Mouse (Mus musculus) kidney, postnatal 36 days (tissue): ENCODE data around the gene Lingo1.
A peak's percentile ranks its signal among the peaks of the same experiment; 100 is the strongest.

ENCODE experiments used
- DNase-seq, 2 experiments: peaks; one replicate each; pipeline ENCODE4 v3.0.0; 2021 to 2022; ENCODE audit warnings: mixed read lengths in 2 of 2

Lingo1 gene

GRCm38 (mm10) chr9:56630945-56631344 is 165.3 kb downstream of the Lingo1 start:
- DNase-seq: no peak

DNA sequence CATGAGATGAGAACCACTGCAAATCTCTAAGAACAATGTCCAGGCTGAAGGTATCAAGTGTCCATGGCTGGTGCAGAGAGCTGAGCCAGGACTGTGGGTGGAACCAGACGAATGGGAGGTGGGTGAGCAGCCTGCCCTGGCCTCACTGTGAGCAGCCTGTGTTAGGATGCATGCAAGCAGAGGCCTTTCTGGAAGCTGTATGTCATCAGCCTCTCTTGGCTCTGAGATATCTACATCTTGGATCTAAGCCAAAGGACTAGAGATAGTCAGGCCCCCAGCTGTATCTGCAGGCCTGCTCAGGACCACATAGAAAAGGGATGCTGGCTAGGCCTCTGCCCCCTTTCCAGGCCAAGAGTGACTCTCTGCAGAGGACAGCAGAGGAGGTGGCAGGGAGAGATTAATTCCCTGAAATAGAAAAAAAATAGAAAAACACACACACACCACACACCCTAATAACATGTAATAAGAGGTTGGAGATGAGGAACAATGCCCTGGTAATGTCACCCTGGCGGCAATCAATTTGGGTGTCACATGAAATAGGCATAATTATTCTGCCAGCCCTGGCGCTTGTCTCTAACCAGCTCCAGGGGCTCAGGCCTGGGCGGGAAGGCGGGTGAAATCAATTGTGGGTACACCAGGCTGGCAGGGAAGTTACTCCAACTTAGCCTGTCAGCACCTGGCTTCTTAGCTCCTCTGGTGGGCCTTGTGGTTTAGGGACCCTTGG is 166.4 kb downstream of the Lingo1 start:
- no peak for DNase-seq

DNA sequence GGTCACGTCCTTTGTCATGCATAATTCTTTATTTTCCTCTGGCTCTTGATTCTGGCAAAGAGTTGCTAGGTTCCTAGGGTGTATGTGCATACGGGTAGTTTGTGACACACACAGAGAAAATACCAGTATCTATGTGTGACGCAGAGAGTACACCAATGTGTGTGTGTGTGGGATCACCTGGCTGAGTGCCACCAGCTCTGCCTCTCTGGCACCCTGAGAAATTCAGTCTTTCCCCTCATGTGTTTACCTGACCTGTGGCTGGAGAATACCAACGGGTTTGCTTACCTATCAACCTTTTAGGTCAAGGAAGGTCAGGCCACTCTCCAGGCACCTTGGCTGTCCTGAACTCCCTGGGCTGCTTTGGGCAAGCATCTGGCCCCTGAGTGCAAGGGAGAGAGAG is 169.0 kb downstream of the Lingo1 start:
- DNase-seq: no peak

DNA sequence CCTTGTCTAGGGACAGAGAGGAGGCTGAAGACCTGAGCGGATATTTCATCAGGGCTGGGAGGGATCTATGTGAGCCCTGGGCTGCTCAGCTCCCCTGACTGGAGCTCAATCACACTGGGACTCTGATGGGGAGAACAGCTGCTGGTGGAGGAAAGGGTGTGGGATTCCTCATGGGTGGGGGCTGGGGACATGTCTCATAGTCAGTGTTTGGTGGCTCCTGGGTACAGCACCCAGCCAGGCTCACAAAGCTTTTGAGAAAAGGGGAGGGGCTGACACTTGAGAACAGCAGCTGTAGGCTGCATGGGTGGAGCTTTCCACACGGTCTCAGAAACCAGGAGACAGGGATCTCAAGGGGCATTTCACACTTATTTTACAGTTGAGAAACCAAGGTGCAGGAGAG is 171.3 kb downstream of the Lingo1 start:
- DNase-seq: no peak

- no peak for DNase-seq
Measured at GRCm38 (mm10) chr9:56623361-56623760, 172.9 kb downstream of the Lingo1 start.

GRCm38 (mm10) chr9:56622761-56623160 is 173.5 kb downstream of the Lingo1 start:
- no peak for DNase-seq

- DNase-seq: no peak
Measured at GRCm38 (mm10) chr9:56620512-56621371, 175.5 kb downstream of the Lingo1 start.

DNA sequence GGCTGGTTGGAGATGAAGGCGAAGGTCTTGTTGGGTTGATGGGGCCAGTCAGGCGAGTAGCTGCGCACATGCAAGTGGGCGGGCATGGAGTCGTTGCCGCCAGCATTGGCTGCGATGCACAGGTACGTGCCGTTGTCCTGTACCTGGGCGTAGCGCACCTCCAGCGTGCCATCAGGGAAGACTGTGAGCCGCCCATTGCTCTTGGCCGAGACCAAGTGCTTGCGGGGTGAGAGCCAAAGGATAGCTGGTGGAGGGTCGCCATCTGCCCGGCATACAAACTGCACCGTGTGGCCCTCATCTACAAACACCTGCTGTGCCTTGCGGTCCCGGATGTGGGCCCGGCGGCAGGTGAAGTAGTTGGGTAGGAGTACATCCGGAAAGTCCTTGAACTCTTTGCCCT is 176.6 kb downstream of the Lingo1 start:
- no peak for DNase-seq

- no peak for DNase-seq
Measured at GRCm38 (mm10) chr9:56618660-56619059, 177.6 kb downstream of the Lingo1 start.

- DNase-seq: no peak
Measured at GRCm38 (mm10) chr9:56616061-56616460, 180.2 kb downstream of the Lingo1 start.

DNA sequence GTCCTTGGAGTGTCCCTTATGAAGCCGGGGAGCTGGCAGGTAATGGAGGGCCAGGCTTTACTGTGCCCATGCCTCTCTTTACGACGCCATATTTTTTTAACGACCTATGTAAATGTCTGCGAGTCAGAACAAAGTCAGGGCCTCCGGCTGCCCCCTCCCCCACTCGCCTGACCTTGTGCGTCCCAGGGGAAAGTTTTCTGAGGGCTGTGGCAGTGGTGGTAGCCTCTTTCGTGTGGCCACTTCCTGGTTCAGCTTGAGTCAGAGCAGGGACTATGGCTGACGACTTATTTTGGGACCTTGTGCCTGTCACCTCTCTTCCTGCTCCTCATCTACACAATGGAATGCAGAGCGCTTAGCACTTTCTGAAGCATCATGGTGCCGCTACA is 183.5 kb downstream of the Lingo1 start:
- no peak for DNase-seq

DNA sequence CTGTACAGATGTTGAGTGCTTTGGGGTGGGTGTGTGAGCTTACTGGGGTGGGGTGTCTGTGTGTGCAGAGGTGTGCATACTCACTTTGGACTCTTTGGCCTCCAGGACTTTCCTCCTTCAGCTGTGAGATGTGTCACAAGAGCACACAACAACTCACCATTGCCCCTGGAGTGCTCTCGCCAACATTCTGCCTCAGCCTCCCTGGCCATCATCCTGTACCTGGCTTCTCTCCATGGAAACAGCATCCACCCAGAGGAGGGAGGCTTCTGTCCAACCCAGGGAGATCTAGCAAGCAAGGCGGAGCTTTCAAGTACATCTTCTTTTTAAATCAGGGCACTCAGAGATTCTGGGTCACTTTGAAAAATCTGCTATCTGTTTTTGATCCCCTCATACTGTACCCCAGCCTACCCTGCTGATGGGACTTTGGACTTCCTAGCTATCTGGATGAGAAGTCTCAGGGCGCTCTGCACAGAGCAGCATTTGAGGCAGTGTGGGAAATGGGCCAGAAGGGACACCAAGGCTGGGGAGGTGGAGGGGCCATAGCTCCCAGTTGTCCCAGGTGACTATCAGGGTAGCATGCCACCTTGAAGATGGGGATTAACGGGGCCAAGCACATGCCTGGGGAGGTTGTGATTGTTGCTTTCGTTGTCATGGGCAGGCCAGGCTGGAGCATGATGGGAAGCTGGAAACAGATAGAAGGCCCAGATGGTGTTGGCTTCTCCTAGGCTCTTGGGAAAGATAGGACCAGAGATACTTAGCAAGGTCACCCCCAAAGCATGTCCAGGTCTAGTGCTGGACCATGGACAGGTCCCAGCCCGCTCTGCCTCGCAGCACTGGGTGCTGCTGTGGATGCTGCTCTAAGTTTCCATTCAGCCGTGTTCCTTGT is 184.1 kb downstream of the Lingo1 start:
- no peak for DNase-seq

GRCm38 (mm10) chr9:56610955-56611354 is 185.3 kb downstream of the Lingo1 start:
- no peak for DNase-seq

DNA sequence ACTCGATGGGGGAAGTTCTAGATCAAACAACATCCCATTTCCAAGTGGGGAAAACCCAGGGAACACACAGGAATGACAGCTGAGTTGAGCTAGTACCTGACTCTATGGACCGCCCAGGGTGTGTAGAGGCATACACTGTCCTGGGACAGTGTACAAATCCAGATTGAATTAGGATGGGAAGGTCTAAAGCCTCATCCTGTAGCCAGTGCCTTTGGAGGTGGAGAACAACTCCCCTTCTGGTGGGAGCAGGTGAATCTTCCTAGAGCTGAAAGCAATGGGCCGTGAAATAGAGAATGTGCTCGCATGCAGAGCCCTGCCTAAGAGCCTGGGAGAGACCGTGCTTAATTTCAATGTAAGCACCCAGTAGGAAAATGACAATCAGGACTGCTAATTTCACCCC is 185.8 kb downstream of the Lingo1 start:
- DNase-seq: no peak

DNA sequence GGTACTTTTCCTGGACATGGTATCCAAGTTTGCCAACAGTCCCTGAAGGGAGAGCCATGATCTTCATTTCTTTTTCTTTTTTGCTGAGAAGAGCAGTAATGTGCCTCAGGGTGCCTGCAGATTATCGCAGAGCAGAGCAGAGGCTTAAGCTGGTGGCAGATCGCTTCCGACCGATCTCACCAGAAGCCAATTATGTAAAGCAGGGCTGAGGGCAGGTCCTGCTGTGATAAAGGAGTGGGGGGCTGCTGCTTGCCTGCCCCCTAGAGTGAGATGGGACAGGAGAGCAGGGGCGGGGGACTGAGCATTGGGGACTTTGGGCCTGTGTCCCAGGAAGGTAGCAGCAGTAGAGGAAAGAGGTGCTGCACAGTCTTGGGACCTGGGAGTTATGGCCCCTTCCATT is 186.8 kb downstream of the Lingo1 start:
- DNase-seq: no peak

DNA sequence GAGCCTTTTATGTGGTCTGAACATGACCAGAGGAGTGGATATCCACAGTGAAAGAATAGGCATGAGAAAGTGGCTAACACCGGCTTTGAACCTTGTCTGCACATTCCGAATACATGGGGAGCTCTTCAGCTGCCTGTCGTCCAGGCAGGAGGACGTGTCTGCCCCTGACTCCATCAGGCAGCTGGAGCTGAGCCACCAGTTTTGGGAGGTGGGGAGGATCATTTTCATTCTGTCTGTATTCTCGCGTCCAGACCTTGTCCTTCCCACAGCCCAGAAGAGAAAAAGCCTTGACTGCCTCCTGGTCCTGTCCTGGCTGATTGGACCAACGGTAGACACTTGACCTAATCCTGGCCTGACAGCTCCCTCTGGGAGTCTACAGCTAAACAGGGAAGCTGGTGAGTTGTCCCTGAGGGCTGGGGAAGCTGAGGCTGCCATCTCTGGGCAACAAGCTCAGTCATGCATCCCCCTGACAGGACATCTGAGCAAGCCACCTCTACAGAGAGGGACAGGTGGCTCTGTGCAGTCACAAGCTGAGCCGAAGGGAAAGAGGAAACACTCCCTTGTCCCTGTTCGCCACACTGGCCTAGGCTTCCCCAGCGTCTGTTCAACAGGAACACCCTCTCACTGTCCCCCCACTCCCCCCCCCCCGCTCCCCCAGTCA is 187.4 kb downstream of the Lingo1 start:
- no peak for DNase-seq

- DNase-seq: no peak
Measured at GRCm38 (mm10) chr9:56606082-56606740, 190.1 kb downstream of the Lingo1 start.

DNA sequence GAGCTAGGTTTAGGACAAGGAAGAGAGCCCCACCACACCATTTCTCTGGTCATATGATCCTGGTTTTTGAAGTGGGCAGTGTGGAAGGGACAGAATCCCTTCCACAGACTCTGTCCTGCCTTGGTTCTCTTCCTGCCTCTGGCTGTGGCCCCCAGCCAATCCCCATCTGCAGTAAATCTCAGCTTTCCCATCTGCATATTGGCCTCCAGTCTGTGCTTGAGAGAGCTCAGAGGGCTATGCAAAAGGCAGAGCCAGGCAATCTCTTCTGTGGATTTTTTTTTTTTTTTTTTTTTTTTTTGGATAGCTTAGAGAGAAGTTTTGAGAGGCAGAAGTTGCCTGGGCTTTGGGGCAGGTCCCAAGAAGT is 190.8 kb downstream of the Lingo1 start:
- DNase-seq: no peak

GRCm38 (mm10) chr9:56604797-56605442 is 191.3 kb downstream of the Lingo1 start:
- peak; percentile 19 to 27 for DNase-seq

- DNase-seq: no peak
Measured at GRCm38 (mm10) chr9:56600655-56601054, 195.6 kb downstream of the Lingo1 start.

DNA sequence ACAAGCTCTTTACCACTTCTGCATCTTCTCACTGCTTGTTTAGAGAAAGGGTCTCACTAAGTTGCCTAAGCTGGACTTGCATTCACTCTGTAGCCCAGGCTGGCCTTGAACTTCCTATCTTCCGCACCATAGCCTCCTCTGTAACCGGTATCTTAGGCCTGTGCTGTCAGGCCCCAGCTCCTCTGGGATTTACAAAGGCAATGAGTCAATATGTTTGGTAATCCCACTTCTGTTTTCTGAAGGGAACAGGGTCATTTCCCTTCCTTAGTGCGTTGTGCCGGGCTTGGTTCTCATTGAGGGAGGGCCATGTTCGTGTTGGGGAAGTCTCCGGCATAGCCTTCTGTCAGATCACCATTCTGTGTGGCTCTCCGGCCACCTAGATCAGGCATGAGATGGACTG is 203.6 kb downstream of the Lingo1 start:
- no peak for DNase-seq
